Comparison of ENCODE assay signal across 8 mouse cellular contexts in the genomic region with DNA sequence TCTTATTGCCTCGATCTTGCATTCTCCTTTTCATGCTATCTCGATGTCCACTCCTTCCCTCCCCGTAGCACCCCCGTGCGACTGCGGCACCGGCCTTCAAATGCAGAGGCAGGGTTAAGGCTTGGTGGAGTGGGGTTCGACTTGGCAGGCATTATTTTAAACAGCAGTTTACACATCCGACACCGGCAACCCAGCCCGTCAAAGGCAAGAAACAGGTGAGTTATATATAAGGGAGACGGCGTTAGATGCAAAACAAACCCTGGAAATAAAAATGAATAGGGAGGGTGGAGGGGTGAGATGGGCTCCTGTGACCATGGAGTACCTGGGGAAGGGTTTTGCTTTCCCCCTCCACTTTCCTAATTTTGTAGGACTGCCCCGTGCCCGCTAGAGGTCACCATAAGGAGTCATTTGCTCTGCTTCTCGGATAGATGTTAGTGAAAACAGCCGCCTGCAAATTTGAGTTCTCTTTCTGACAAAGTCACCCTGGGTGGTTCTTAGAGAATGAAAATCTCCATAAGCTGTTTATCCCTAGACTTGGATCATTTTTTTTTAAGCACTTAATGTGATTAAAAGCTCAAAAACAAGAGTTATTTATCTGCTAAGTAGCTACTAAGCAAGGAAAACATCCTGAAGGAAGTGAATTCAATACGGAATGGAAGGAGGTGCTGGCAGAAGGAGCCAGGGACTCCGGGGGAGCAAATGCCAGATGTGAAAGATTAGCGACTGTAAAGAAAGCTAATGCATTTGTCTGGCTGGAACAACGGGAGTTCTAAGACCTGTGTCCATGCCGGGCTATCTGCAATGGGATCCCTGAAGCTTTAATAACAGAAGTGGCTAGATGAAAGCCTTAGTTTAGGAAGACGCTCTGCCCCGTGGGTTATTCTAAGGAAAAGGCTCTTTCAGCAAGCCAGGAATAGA. TPM values are rescaled to one million over a fixed set of nuclear protein-coding genes. Genes with fewer than 3 reads are reported as not detected.
DNase-seq lines count a peak whose midpoint lies in the region; ATAC-seq and TF ChIP-seq lines count a peak whose summit lies in the region.

No protein-coding gene starts in this region.

- peak overlapping the region; percentile 70 for H3K9ac ChIP-seq in heart, embryonic 13.5 days
- 0 out of 2 replicates have a peak overlapping the region, but pooled peaks have one; percentile 44 for H3K9ac ChIP-seq in kidney, postnatal 0 days (ENCODE audit: low read depth, low read length)
- peak overlapping the region; percentile 13 for H3K9ac ChIP-seq in liver, embryonic 11.5 days (ENCODE audit: low read depth, low read length)
- no peak overlapping the region for H3K9ac ChIP-seq in stomach, embryonic 14.5 days (replicated peaks; ENCODE audit: low read depth, low read length)

- H3K27ac ChIP-seq in heart, embryonic 13.5 days (replicated peaks) = no peak overlapping the region
- no peak overlapping the region for H3K27ac ChIP-seq in kidney, postnatal 0 days
- H3K27ac ChIP-seq in liver, embryonic 11.5 days (ENCODE audit: low read depth, low read length) = no peak overlapping the region
- no peak overlapping the region for H3K27ac ChIP-seq in stomach, embryonic 14.5 days (ENCODE audit: low read length)

- 1% methylated on average over 24 of the region's 24 CpGs for WGBS in heart, embryonic 13.5 days
- 1% methylated on average over 24 of the region's 24 CpGs for WGBS in kidney, postnatal 0 days
- 3% methylated on average over 24 of the region's 24 CpGs for WGBS in liver, embryonic 11.5 days
- WGBS in stomach, embryonic 14.5 days = 2% methylated on average over 24 of the region's 24 CpGs

- peaks cover 38% of the 10 kb centered on the region for H3K4me1 ChIP-seq in heart, embryonic 13.5 days
- H3K4me1 ChIP-seq in kidney, postnatal 0 days (replicated peaks; ENCODE audit: insufficient read depth, low read length) = peaks cover 18% of the 10 kb centered on the region
- peaks cover 22% of the 10 kb centered on the region for H3K4me1 ChIP-seq in liver, embryonic 11.5 days (replicated peaks; ENCODE audit: control insufficient read depth, insufficient read depth, low read length)
- peaks cover 12% of the 10 kb centered on the region; the same call in 1 of the 2 replicates for H3K4me1 ChIP-seq in stomach, embryonic 14.5 days (ENCODE audit: control insufficient read depth, insufficient read depth, low read length)

- peaks cover 6% of the 10 kb centered on the region for H3K9me3 ChIP-seq in heart, embryonic 13.5 days
- no peaks in the 10 kb centered on the region for H3K9me3 ChIP-seq in kidney, postnatal 0 days (replicated peaks; ENCODE audit: low read length)
- H3K9me3 ChIP-seq in liver, embryonic 11.5 days (ENCODE audit: control insufficient read depth, low read length) = no peaks in the 10 kb centered on the region
- no peaks in the 10 kb centered on the region for H3K9me3 ChIP-seq in stomach, embryonic 14.5 days (ENCODE audit: control insufficient read depth, low read depth, low read length)

- peak; percentile 68; the same call in 1 of the 2 replicates for ATAC-seq in erythroblast, adult 5-6 weeks (replicated peaks; ENCODE audit: low FRiP score, poor library complexity, severe bottlenecking)
- no peak for ATAC-seq in heart, embryonic 13.5 days (ENCODE audit: extremely low read depth, insufficient number of reproducible peaks, low FRiP score, low TSS enrichment)
- ATAC-seq in kidney, postnatal 0 days (replicated peaks; ENCODE audit: low FRiP score, low read depth) = no peak
- ATAC-seq in liver, embryonic 11.5 days (replicated peaks; ENCODE audit: low FRiP score) = peak; percentile 39; the same call in 1 of the 2 replicates
- no peak for ATAC-seq in stomach, embryonic 14.5 days (ENCODE audit: insufficient number of reproducible peaks, insufficient read depth, low FRiP score, low read depth)

- H3K36me3 ChIP-seq in heart, embryonic 13.5 days = no peaks in the 10 kb centered on the region
- H3K36me3 ChIP-seq in kidney, postnatal 0 days (ENCODE audit: insufficient read depth, low read length) = no peaks in the 10 kb centered on the region
- H3K36me3 ChIP-seq in liver, embryonic 11.5 days (ENCODE audit: control insufficient read depth, insufficient read depth, low read length) = no peaks in the 10 kb centered on the region
- H3K36me3 ChIP-seq in stomach, embryonic 14.5 days (ENCODE audit: control insufficient read depth, insufficient read depth, low read length) = no peaks in the 10 kb centered on the region

- H3K4me3 ChIP-seq in heart, embryonic 13.5 days = peak overlapping the region; percentile 65
- H3K4me3 ChIP-seq in kidney, postnatal 0 days (replicated peaks; ENCODE audit: low read depth, low read length) = peak overlapping the region; percentile 58
- H3K4me3 ChIP-seq in liver, embryonic 11.5 days (ENCODE audit: low read depth, low read length) = peak overlapping the region; percentile 69
- peak overlapping the region; percentile 56 for H3K4me3 ChIP-seq in stomach, embryonic 14.5 days (ENCODE audit: low read depth, low read length)

- H3K27me3 ChIP-seq in heart, embryonic 13.5 days (replicated peaks) = peaks cover 76% of the 10 kb centered on the region
- peaks cover 35% of the 10 kb centered on the region for H3K27me3 ChIP-seq in kidney, postnatal 0 days (ENCODE audit: insufficient read depth, low read length)
- H3K27me3 ChIP-seq in liver, embryonic 11.5 days (replicated peaks; ENCODE audit: control insufficient read depth, insufficient read depth, low read length) = peaks cover 46% of the 10 kb centered on the region
- H3K27me3 ChIP-seq in stomach, embryonic 14.5 days (ENCODE audit: control insufficient read depth, insufficient read depth, low read length) = peaks cover 35% of the 10 kb centered on the region

- DNase-seq in CD4-positive, CD25-positive, alpha-beta regulatory T cell, adult 2 months (ENCODE audit: low read depth, low spot score) = peak; percentile 82
- peak; percentile 84 for DNase-seq in brain, embryonic 14.5 days (ENCODE audit: low read depth)
- DNase-seq in kidney, postnatal 0 days (ENCODE audit: low spot score) = peak; percentile 93
- DNase-seq in liver, embryonic 11.5 days (ENCODE audit: low spot score) = peak; percentile 69
- DNase-seq in naive thymus-derived CD4-positive, alpha-beta T cell, adult 2 months (ENCODE audit: low read depth) = peak; percentile 82

- TF ChIP-seq CTCF in brain, embryonic 14.5 days (IDR thresholded peaks at IDR 0.05; ENCODE audit: borderline replicate concordance, extremely low read depth, insufficient read depth, insufficient read length) = peak; percentile 76
- TF ChIP-seq CTCF in kidney, postnatal 0 days (IDR thresholded peaks at IDR 0.05; ENCODE audit: low read depth) = peak; percentile 78

- peak overlapping the region; percentile 94 for H3K4me2 ChIP-seq in heart, embryonic 13.5 days
- H3K4me2 ChIP-seq in kidney, postnatal 0 days (ENCODE audit: low read length) = peak overlapping the region; percentile 93
- peak overlapping the region; percentile 99 for H3K4me2 ChIP-seq in liver, embryonic 11.5 days
- H3K4me2 ChIP-seq in stomach, embryonic 14.5 days (replicated peaks; ENCODE audit: low read depth, low read length) = peak overlapping the region; percentile 93

- TF ChIP-seq POLR2A in brain, embryonic 14.5 days (IDR thresholded peaks at IDR 0.05; ENCODE audit: borderline replicate concordance, extremely low read depth, insufficient read depth, insufficient read length, poor library complexity, severe bottlenecking) = no peak

RNA-seq across cellular contexts. Expression of a gene that starts 1.2 kb away (rescaled TPM):
- polyA plus RNA-seq in brain, embryonic 14.5 days (2012; rRNA removed) = 0.37 and 0.62 TPM in 2 replicates
- not detected in 2 replicates for total RNA-seq in erythroblast, adult 5-6 weeks (2015; ENCODE audit: low replicate concordance)
- not detected in 2 replicates for total RNA-seq in erythroblast, adult 5-6 weeks (2017; ENCODE audit: low replicate concordance)
- polyA plus RNA-seq in heart, embryonic 13.5 days (2015; fragmentation: Nextera tagmentation; extraction: Ambion mirVana) = not detected in 2 replicates
- polyA plus RNA-seq in kidney, postnatal 0 days (2015; fragmentation: Nextera tagmentation; extraction: Ambion mirVana) = 0.08 TPM in 1 of 2 replicates, not detected in the other
- polyA plus RNA-seq in liver, embryonic 11.5 days (2014; fragmentation: Nextera tagmentation; extraction: Ambion mirVana) = 0.19 TPM in 1 of 2 replicates, not detected in the other
- polyA plus RNA-seq in stomach, embryonic 14.5 days (2014; fragmentation: Nextera tagmentation; extraction: Ambion mirVana) = not detected in 2 replicates

Comparison
In these comparisons a context has a peak if more than half of its experiments do, and no peak if none do; other contexts are left out.
1. ATAC-seq: peak in erythroblast, adult 5-6 weeks (single experiment) and liver, embryonic 11.5 days (single experiment); none in heart, embryonic 13.5 days (single experiment), kidney, postnatal 0 days (single experiment) and stomach, embryonic 14.5 days (single experiment).
2. Peak in every context shown above with its lines, with median percentiles within 50 percentile points of each other: DNase-seq, H3K4me2 ChIP-seq and H3K4me3 ChIP-seq.